Mouse (Mus musculus) CD4-positive helper T cell, adult 2 months (primary cell): Measurements from ENCODE around the gene Ier5l.

Source experiments
- DNase-seq: peaks from one replicate; pipeline ENCODE4 v3.0.0-alpha.2; 2012; ENCODE audit warnings: low read depth, missing footprints, low spot score

Ier5l gene

GRCm38 (mm10) chr2:30470143-30470946, 3.7 kb downstream of the Ier5l start:
- DNase-seq, result peak; percentile 22

- peak; percentile 85 for DNase-seq
Observed at GRCm38 (mm10) chr2:30469796-30470142, 4.2 kb downstream of the Ier5l start.

DNA sequence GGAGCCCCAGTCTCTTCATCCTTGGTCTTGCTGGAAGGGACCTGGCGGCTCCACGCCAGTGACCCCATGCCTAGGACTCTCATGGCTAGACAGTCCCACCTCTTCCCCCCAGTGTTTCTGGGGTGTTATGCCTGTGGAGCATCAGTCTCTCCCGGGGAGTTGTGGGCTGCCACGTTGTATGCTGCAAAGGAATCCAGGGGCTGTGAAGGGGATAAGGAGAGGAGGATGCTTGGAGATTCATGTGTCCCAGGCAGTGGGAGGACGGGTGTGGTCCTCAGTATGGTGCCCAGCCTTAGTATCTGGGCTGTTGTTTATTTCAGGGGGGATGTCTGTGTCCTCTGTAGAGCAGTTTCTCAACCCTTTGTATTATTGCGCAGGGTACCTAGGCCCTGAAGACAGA, 5.0 kb downstream of the Ier5l start:
- DNase-seq, result no peak

GRCm38 (mm10) chr2:30466787-30467186, 7.2 kb downstream of the Ier5l start:
- no peak for DNase-seq

DNA sequence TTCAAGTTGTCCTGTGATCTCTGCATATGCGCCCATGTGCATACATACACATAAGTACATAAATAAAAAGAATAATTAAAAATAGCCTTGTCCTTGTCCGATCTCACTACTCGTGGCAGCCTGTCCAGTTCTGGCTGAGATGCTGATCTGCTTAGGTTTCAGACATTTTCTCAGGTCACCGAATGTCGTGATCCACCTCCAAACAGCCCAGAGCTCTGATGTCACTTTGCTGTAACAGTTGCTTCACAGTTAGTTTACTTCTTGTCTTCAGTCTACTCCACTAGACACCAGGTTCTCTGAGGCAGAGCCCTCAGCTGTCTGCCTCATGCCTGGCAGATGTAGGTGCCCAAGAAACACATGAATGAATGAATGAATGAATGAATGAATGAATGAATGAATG, 9.6 kb downstream of the Ier5l start:
- DNase-seq, result peak; percentile 62

GRCm38 (mm10) chr2:30463904-30464330, 10.1 kb downstream of the Ier5l start:
- peak; percentile 96 for DNase-seq

- DNase-seq, result no peak
Observed at GRCm38 (mm10) chr2:30463341-30463761, 10.7 kb downstream of the Ier5l start.

- DNase-seq, result no peak
Observed at GRCm38 (mm10) chr2:30459241-30459640, 14.8 kb downstream of the Ier5l start.

DNA sequence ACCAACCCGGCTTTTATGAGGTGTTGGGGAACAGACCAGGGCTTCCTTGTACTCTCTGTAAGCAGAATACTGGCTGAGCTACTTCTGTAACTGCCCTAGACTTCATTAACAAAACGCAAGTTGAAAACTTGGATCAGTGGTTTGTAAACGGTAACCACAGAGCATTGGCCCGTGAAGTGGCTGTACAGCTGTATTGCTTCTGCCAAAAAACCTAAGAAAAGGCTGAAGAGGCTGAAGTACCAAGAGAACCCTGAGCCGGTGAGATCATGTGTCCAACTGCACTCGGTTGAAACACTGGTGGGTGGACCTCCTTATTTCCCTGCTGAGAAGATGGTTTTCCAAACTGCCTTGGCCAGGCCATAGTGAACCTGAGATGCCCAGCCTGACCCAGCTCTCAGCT, 15.7 kb downstream of the Ier5l start:
- DNase-seq, result no peak

- DNase-seq, result no peak
Observed at GRCm38 (mm10) chr2:30456104-30456980, 17.7 kb downstream of the Ier5l start.

GRCm38 (mm10) chr2:30454587-30454986, 19.4 kb downstream of the Ier5l start:
- DNase-seq, result no peak

DNA sequence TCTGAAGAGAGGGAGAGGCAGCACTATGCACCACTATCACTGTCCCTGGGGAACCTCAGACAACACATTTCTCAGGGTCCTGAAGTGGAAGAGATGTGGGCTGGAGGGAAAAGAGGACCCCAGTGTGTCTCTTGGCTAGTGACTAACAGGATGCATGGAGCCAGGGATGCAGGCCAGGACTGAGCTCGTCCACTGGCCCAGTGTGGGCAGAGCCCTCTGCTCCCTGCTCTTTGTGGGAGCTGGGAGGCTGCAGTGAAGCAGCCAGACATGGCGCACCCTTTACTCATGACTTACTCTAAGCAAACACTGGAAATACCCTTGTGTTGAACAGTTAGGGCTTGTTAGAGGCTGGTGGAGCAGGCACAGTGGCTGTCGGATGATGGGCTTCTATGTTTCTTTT, 20.4 kb downstream of the Ier5l start:
- DNase-seq, result no peak

GRCm38 (mm10) chr2:30451525-30451924, 22.5 kb downstream of the Ier5l start:
- DNase-seq, result no peak

DNA sequence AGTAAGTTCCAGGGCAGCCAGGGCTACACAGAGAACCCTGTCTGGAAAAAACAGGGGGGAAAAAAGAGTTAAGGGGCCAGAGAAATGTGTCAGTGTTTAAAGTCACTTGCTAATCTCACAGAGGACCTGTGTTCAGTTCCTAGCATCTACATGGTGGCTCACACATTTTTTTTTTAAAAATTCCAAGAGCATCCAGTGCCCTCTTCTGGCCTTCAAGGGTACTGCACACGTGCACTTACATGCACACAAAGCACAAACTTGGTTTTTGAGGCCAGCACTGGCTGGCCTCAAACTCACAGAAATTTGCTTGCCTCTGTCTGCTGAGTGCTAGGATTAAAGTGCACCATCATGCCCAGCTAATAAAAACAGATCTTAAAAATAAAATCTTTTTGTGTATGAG, 23.5 kb downstream of the Ier5l start:
- DNase-seq, result no peak

DNA sequence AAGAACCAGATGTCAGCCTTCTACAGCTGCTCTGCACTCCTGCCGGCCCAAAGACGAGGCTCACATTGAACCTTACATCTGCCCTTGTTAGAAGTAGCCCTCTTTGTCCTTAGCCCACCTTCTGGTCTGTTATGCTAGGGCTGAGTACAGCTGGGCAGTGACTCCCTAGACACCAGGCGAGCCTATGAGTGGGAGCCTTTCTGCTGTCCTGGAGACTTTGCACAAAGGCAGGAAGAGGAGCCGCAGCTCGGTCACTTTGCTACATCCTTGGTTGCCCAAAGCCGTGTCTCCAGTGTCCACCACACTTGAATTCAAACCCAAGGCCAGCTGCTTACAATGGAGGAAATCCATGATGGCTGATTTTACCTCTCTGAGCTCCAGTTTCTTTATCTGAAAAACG, 25.6 kb downstream of the Ier5l start:
- no peak for DNase-seq

- no peak for DNase-seq
Observed at GRCm38 (mm10) chr2:30446891-30447826, 26.9 kb downstream of the Ier5l start.

- DNase-seq, result no peak
Observed at GRCm38 (mm10) chr2:30445312-30445711, 28.7 kb downstream of the Ier5l start.

DNA sequence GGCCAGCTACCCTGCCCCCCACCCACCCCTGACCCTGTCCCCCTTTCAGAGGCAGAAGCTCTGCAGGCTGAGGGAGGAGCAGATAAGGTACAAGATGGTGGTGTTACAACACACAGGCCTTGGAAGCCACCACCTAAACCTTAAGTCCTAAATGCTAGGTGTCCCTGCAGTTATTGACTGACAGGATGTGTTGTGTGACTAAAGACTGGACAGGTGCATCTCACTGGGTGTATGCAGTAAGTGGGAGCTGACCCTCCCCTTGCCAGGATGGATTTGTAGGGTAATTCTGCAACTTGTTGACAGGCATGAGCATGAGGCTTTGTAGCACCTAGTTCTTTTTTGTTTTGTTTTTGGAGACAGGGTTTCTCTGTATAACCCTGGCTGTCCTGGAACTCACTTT, 29.6 kb downstream of the Ier5l start:
- no peak for DNase-seq

DNA sequence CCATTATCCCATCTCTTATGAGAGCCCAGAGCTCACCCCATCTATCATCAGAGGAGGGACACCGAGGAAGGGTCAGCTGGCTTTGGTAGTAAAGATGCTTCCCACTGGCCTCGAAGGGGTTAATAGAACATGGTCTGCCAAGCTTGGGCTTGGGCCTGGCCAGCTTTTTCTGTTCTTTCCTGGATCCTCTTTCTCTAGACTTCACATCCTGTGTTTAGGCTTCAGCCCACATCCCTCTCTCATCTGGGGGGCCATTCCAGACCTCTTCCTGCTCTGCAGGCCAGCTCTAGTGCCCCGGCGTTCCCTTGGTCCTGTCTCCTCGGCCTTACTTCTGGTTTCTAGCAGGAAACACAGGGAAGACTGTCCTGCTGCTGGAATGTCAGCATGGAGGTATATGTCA, 30.0 kb downstream of the Ier5l start:
- DNase-seq, result no peak

DNA sequence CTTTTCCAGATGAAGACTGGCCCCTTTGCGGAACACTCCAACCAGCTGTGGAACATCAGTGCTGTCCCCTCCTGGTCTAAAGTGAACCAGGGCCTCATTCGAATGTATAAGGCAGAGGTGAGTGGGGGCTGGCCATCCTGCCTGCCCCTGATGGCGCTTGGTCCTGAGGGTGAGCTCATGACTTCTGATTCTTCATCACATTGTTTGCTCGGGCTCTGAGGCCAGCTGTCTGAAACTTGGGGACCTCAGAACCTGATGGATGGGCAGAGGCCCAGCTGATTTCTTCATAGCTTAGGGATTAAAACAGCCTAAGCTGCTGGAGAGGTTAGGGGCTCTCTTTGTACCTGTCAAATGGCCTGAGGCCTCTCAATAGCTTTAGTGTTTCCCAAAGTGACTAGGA, 30.7 kb downstream of the Ier5l start:
- DNase-seq, result no peak

- no peak for DNase-seq
Observed at GRCm38 (mm10) chr2:30442498-30442890, 31.5 kb downstream of the Ier5l start.
